Mouse (Mus musculus): Measurements from ENCODE around the gene Ank3. TPM values are rescaled to one million over a fixed set of nuclear protein-coding genes. Genes with fewer than 3 reads are reported as not detected.

The Ank3 gene
- total RNA-seq, 1 experiment from 2014 or later: 1.6 TPM

GRCm38 (mm10) chr10:69556278-69556677 is 157.7 kb downstream of the Ank3 start:
- no peak for ATAC-seq (ENCODE audit: extremely low read depth, insufficient number of reproducible peaks, low FRiP score, poor library complexity, severe bottlenecking)

GRCm38 (mm10) chr10:69560237-69560636 is 161.7 kb downstream of the Ank3 start:
- ATAC-seq (ENCODE audit: extremely low read depth, insufficient number of reproducible peaks, low FRiP score, poor library complexity, severe bottlenecking): no peak

GRCm38 (mm10) chr10:69562931-69563330 is 164.4 kb downstream of the Ank3 start:
- ATAC-seq (ENCODE audit: extremely low read depth, insufficient number of reproducible peaks, low FRiP score, poor library complexity, severe bottlenecking): no peak

- no peak for ATAC-seq (ENCODE audit: extremely low read depth, insufficient number of reproducible peaks, low FRiP score, poor library complexity, severe bottlenecking)
These were observed 166.5 kb downstream of the Ank3 start for GRCm38 (mm10) chr10:69565052-69565451.

- no peak for ATAC-seq (ENCODE audit: extremely low read depth, insufficient number of reproducible peaks, low FRiP score, poor library complexity, severe bottlenecking)
These were observed 170.4 kb downstream of the Ank3 start for GRCm38 (mm10) chr10:69568976-69569375.

GRCm38 (mm10) chr10:69569740-69570139 is 171.2 kb downstream of the Ank3 start:
- ATAC-seq (ENCODE audit: extremely low read depth, insufficient number of reproducible peaks, low FRiP score, poor library complexity, severe bottlenecking): no peak

GRCm38 (mm10) chr10:69570466-69571288 is 172.1 kb downstream of the Ank3 start:
- ATAC-seq (ENCODE audit: extremely low read depth, insufficient number of reproducible peaks, low FRiP score, poor library complexity, severe bottlenecking): no peak

- ATAC-seq (ENCODE audit: extremely low read depth, insufficient number of reproducible peaks, low FRiP score, poor library complexity, severe bottlenecking): no peak
These were observed 172.8 kb downstream of the Ank3 start for GRCm38 (mm10) chr10:69571422-69571821.

GRCm38 (mm10) chr10:69571972-69572371 is 173.4 kb downstream of the Ank3 start:
- ATAC-seq (ENCODE audit: extremely low read depth, insufficient number of reproducible peaks, low FRiP score, poor library complexity, severe bottlenecking): no peak

- ATAC-seq (ENCODE audit: extremely low read depth, insufficient number of reproducible peaks, low FRiP score, poor library complexity, severe bottlenecking): no peak
These were observed 174.5 kb downstream of the Ank3 start for GRCm38 (mm10) chr10:69573054-69573453.

- no peak for ATAC-seq (ENCODE audit: extremely low read depth, insufficient number of reproducible peaks, low FRiP score, poor library complexity, severe bottlenecking)
These were observed 175.2 kb downstream of the Ank3 start for GRCm38 (mm10) chr10:69573746-69574145.

GRCm38 (mm10) chr10:69574190-69574663 is 175.7 kb downstream of the Ank3 start:
- ATAC-seq (ENCODE audit: extremely low read depth, insufficient number of reproducible peaks, low FRiP score, poor library complexity, severe bottlenecking): no peak

- no peak for ATAC-seq (ENCODE audit: extremely low read depth, insufficient number of reproducible peaks, low FRiP score, poor library complexity, severe bottlenecking)
These were observed 176.3 kb downstream of the Ank3 start for GRCm38 (mm10) chr10:69574894-69575293.

- ATAC-seq (ENCODE audit: extremely low read depth, insufficient number of reproducible peaks, low FRiP score, poor library complexity, severe bottlenecking): no peak
These were observed 176.9 kb downstream of the Ank3 start for GRCm38 (mm10) chr10:69575451-69575850.

GRCm38 (mm10) chr10:69576264-69576663 is 177.7 kb downstream of the Ank3 start:
- ATAC-seq (ENCODE audit: extremely low read depth, insufficient number of reproducible peaks, low FRiP score, poor library complexity, severe bottlenecking): no peak

- no peak for ATAC-seq (ENCODE audit: extremely low read depth, insufficient number of reproducible peaks, low FRiP score, poor library complexity, severe bottlenecking)
These were observed 178.6 kb downstream of the Ank3 start for GRCm38 (mm10) chr10:69577061-69577728.

- ATAC-seq (ENCODE audit: extremely low read depth, insufficient number of reproducible peaks, low FRiP score, poor library complexity, severe bottlenecking): no peak
These were observed 179.1 kb downstream of the Ank3 start for GRCm38 (mm10) chr10:69577729-69578061.

- ATAC-seq (ENCODE audit: extremely low read depth, insufficient number of reproducible peaks, low FRiP score, poor library complexity, severe bottlenecking): no peak
These were observed 181.0 kb downstream of the Ank3 start for GRCm38 (mm10) chr10:69579585-69579984.

- ATAC-seq (ENCODE audit: extremely low read depth, insufficient number of reproducible peaks, low FRiP score, poor library complexity, severe bottlenecking): no peak
These were observed 183.0 kb downstream of the Ank3 start for GRCm38 (mm10) chr10:69581525-69581924.

GRCm38 (mm10) chr10:69583874-69584481 is 185.4 kb downstream of the Ank3 start:
- no peak for ATAC-seq (ENCODE audit: extremely low read depth, insufficient number of reproducible peaks, low FRiP score, poor library complexity, severe bottlenecking)

Data from neutrophil, adult 5-6 weeks (primary cell).